Mouse (Mus musculus) heart, embryonic 15.5 days (tissue): Measurements from ENCODE around the gene Vrk1. TPM values are rescaled to one million over a fixed set of nuclear protein-coding genes. Genes with fewer than 3 reads are reported as not detected.
A peak's percentile ranks its signal among the peaks of the same experiment; 100 is the strongest.

Source experiments
- ATAC-seq: fragments of 200-750 bp; cut with Nextera tagmentation; replicated peaks from 2 replicates; pipeline ENCODE4 v1.8.0; 2017; ENCODE audit warnings: low read depth, moderate TSS enrichment; ENCODE audit not compliant: insufficient number of reproducible peaks, insufficient read depth, low FRiP score
- H3K27ac ChIP-seq: fragments of 300-500 bp; sonication (generic); 2 replicates; pipeline ENCODE4 v1.5.1; 2015; ENCODE audit warnings: mild to moderate bottlenecking, inconsistent platforms
- H3K27me3 ChIP-seq: fragments of 300-500 bp; sonication (generic); 2 replicates; pipeline ENCODE4 v1.6.1; 2015; ENCODE audit warnings: inconsistent platforms
- H3K36me3 ChIP-seq: fragments of 300-500 bp; sonication (generic); 2 replicates; pipeline ENCODE4 v1.6.1; 2015; ENCODE audit warnings: mild to moderate bottlenecking, inconsistent platforms
- H3K4me1 ChIP-seq: fragments of 300-500 bp; sonication (generic); replicated peaks from 2 replicates; pipeline ENCODE4 v1.6.1; 2015; ENCODE audit warnings: inconsistent platforms
- H3K4me2 ChIP-seq: fragments of 300-500 bp; sonication (generic); 2 replicates; pipeline ENCODE4 v1.6.1; 2015; ENCODE audit warnings: inconsistent platforms, mild to moderate bottlenecking, moderate library complexity
- H3K4me3 ChIP-seq: fragments of 300-500 bp; sonication (generic); 2 replicates; pipeline ENCODE4 v1.5.1; 2015; ENCODE audit warnings: mild to moderate bottlenecking, inconsistent platforms
- H3K9ac ChIP-seq: fragments of 300-500 bp; sonication (generic); 2 replicates; pipeline ENCODE4 v1.6.1; 2015; ENCODE audit warnings: mild to moderate bottlenecking, inconsistent platforms
- H3K9me3 ChIP-seq: fragments of 300-500 bp; sonication (generic); replicated peaks from 2 replicates; pipeline ENCODE4 v1.6.1; 2016; ENCODE audit warnings: inconsistent platforms
- WGBS: fragments of 180-500 bp; shearing (Covaris S2); methylation state at CpG from one replicate; pipeline ENCODE4 v1.1.7; 2015; ENCODE audit warnings: mixed read lengths; 5-methylcytosine and 5-hydroxymethylcytosine counted together
- polyA plus RNA-seq: library from polyadenylated mRNA; unstranded; fragments of >200 nt; fragmentation: Nextera tagmentation; extraction: Ambion mirVana; gene quantifications from 2 replicates; pipeline ENCODE4 v1.2.1, GENCODE M21; 2015

Vrk1 gene
- polyA plus RNA-seq, 1 experiment from 2014 or later: 36.7 TPM

- H3K4me3 ChIP-seq: no peak overlapping the region
- 74% methylated on average over 5 of the region's 5 CpGs for WGBS
- H3K4me1 ChIP-seq: no peaks in the 10 kb centered on the region
- ATAC-seq: no peak
- H3K4me2 ChIP-seq: no peak overlapping the region
- H3K27me3 ChIP-seq: no peaks in the 10 kb centered on the region
- no peaks in the 10 kb centered on the region for H3K36me3 ChIP-seq
- H3K9me3 ChIP-seq: no peaks in the 10 kb centered on the region
- H3K27ac ChIP-seq: no peak overlapping the region
- no peak overlapping the region for H3K9ac ChIP-seq
Observed at GRCm38 (mm10) chr12:105974107-105974506, 35.9 kb upstream of the Vrk1 start.

GRCm38 (mm10) chr12:105981121-105981973, 28.7 kb upstream of the Vrk1 start:
- H3K4me3 ChIP-seq: peak overlapping the region; percentile 32
- 0 out of 2 replicates have a peak, but pooled peaks cover 3% of the 10 kb centered on the region for H3K4me1 ChIP-seq
- no peak overlapping the region for H3K27ac ChIP-seq
- H3K4me2 ChIP-seq: peak overlapping the region; percentile 55
- no peak overlapping the region for H3K9ac ChIP-seq
- H3K9me3 ChIP-seq: no peaks in the 10 kb centered on the region; the same call in 1 of the 2 replicates
- ATAC-seq: peak; percentile 61; the same call in 1 of the 2 replicates
- 9% methylated on average over 13 of the region's 16 CpGs for WGBS
- H3K36me3 ChIP-seq: no peaks in the 10 kb centered on the region
- H3K27me3 ChIP-seq: no peaks in the 10 kb centered on the region

- ATAC-seq: no peak
- WGBS: 62% methylated on average over 6 of the region's 7 CpGs
Observed at GRCm38 (mm10) chr12:105981974-105982305, 28.1 kb upstream of the Vrk1 start.

GRCm38 (mm10) chr12:105982598-105982997, 27.4 kb upstream of the Vrk1 start:
- Histone ChIP-seq H3K36me3 (no peaks in the 10 kb centered on the region), H3K27me3 (no peaks in the 10 kb centered on the region), H3K9ac (no peak overlapping the region), H3K9me3 (no peaks in the 10 kb centered on the region; the same call in 1 of the 2 replicates), H3K4me2 (no peak overlapping the region), H3K4me1 (0 out of 2 replicates have a peak, but pooled peaks cover 3% of the 10 kb centered on the region), H3K27ac (no peak overlapping the region), H3K4me3 (no peak overlapping the region)
- no peak for ATAC-seq
- WGBS: 82% methylated on average over 6 of the region's 6 CpGs

More at GRCm38 (mm10) chr12:105981974-105982305, 28.1 kb upstream of the Vrk1 start:
- Histone ChIP-seq H3K4me2 (peak overlapping the region; percentile 55), H3K27me3 (no peaks in the 10 kb centered on the region), H3K36me3 (no peaks in the 10 kb centered on the region), H3K9me3 (no peaks in the 10 kb centered on the region; the same call in 1 of the 2 replicates), H3K4me1 (0 out of 2 replicates have a peak, but pooled peaks cover 3% of the 10 kb centered on the region), H3K27ac (no peak overlapping the region), H3K9ac (no peak overlapping the region), H3K4me3 (peak overlapping the region; percentile 32; the same call in 1 of the 2 replicates)

- WGBS: 88% methylated on average over 9 of the region's 9 CpGs
- no peaks in the 10 kb centered on the region for H3K36me3 ChIP-seq
- H3K27ac ChIP-seq: no peak overlapping the region
- ATAC-seq: no peak
- H3K9ac ChIP-seq: no peak overlapping the region
- H3K9me3 ChIP-seq: no peaks in the 10 kb centered on the region; the same call in 1 of the 2 replicates
- H3K4me1 ChIP-seq: 0 out of 2 replicates have a peak, but pooled peaks cover 3% of the 10 kb centered on the region
- H3K4me3 ChIP-seq: no peak overlapping the region
- H3K4me2 ChIP-seq: no peak overlapping the region
- H3K27me3 ChIP-seq: no peaks in the 10 kb centered on the region
Observed at GRCm38 (mm10) chr12:105983499-105983898, 26.5 kb upstream of the Vrk1 start.

GRCm38 (mm10) chr12:105988434-105988833, 21.6 kb upstream of the Vrk1 start:
- Histone ChIP-seq H3K27me3 (no peaks in the 10 kb centered on the region), H3K9me3 (no peaks in the 10 kb centered on the region; the same call in 1 of the 2 replicates), H3K4me1 (peaks cover 4% of the 10 kb centered on the region), H3K9ac (no peak overlapping the region), H3K36me3 (no peaks in the 10 kb centered on the region), H3K4me3 (no peak overlapping the region), H3K27ac (no peak overlapping the region), H3K4me2 (no peak overlapping the region)
- 79% methylated on average over 4 of the region's 4 CpGs for WGBS
- no peak for ATAC-seq

- Histone ChIP-seq H3K27me3 (no peaks in the 10 kb centered on the region), H3K9ac (no peak overlapping the region), H3K9me3 (no peaks in the 10 kb centered on the region), H3K4me2 (no peak overlapping the region), H3K36me3 (no peaks in the 10 kb centered on the region), H3K27ac (no peak overlapping the region), H3K4me1 (peaks cover 5% of the 10 kb centered on the region), H3K4me3 (no peak overlapping the region)
- no peak for ATAC-seq
- WGBS: 56% methylated on average over 5 of the region's 5 CpGs
Observed at GRCm38 (mm10) chr12:105992756-105993155, 17.3 kb upstream of the Vrk1 start.

- Histone ChIP-seq H3K27ac (no peak overlapping the region), H3K27me3 (no peaks in the 10 kb centered on the region), H3K36me3 (no peaks in the 10 kb centered on the region), H3K4me1 (peaks cover 5% of the 10 kb centered on the region), H3K4me2 (no peak overlapping the region), H3K9me3 (no peaks in the 10 kb centered on the region), H3K9ac (no peak overlapping the region), H3K4me3 (no peak overlapping the region)
- no peak for ATAC-seq
- 34% methylated on average over 7 of the region's 7 CpGs for WGBS
Observed at GRCm38 (mm10) chr12:105993356-105993755, 16.7 kb upstream of the Vrk1 start.

GRCm38 (mm10) chr12:105995940-105996339, 14.1 kb upstream of the Vrk1 start:
- no peak overlapping the region for H3K9ac ChIP-seq
- H3K27ac ChIP-seq: no peak overlapping the region
- no peak for ATAC-seq
- H3K27me3 ChIP-seq: no peaks in the 10 kb centered on the region
- H3K4me2 ChIP-seq: no peak overlapping the region
- H3K9me3 ChIP-seq: no peaks in the 10 kb centered on the region
- 75% methylated on average over 4 of the region's 4 CpGs for WGBS
- H3K4me1 ChIP-seq: peaks cover 5% of the 10 kb centered on the region
- H3K4me3 ChIP-seq: no peak overlapping the region
- no peaks in the 10 kb centered on the region for H3K36me3 ChIP-seq

GRCm38 (mm10) chr12:105997028-105997786, 12.8 kb upstream of the Vrk1 start:
- Histone ChIP-seq H3K4me1 (peaks cover 5% of the 10 kb centered on the region), H3K9me3 (no peaks in the 10 kb centered on the region), H3K27me3 (no peaks in the 10 kb centered on the region), H3K27ac (no peak overlapping the region), H3K36me3 (no peaks in the 10 kb centered on the region), H3K4me2 (no peak overlapping the region), H3K4me3 (no peak overlapping the region), H3K9ac (no peak overlapping the region)
- 78% methylated on average over 19 of the region's 19 CpGs for WGBS
- no peak for ATAC-seq

- H3K9me3 ChIP-seq: no peaks in the 10 kb centered on the region
- H3K27me3 ChIP-seq: no peaks in the 10 kb centered on the region
- H3K9ac ChIP-seq: no peak overlapping the region
- no peak overlapping the region for H3K27ac ChIP-seq
- no peak for ATAC-seq
- 58% methylated on average over 8 of the region's 8 CpGs for WGBS
- H3K4me2 ChIP-seq: no peak overlapping the region
- H3K36me3 ChIP-seq: no peaks in the 10 kb centered on the region
- H3K4me1 ChIP-seq: no peaks in the 10 kb centered on the region
- H3K4me3 ChIP-seq: no peak overlapping the region
Observed at GRCm38 (mm10) chr12:106001775-106002174, 8.3 kb upstream of the Vrk1 start.
